Mouse (Mus musculus): Measurements from ENCODE around the gene Msi2.

- TF ChIP-seq POLR2A (IDR thresholded peaks at IDR 0.05; ENCODE audit: borderline replicate concordance, control insufficient read depth, low read depth, low read length): no peak
- no peak for TF ChIP-seq CTCF (IDR thresholded peaks at IDR 0.05; ENCODE audit: control insufficient read depth, insufficient read depth, low read length)
These were observed 118.1 kb downstream of the Msi2 start for GRCm38 (mm10) chr11:88600194-88600593.
